Comparison of ENCODE assay signal across 9 mouse cellular contexts in genomic region chr5:104112511-104112910, GRCm38 (mm10). TPM values are rescaled to one million over a fixed set of nuclear protein-coding genes. Genes with fewer than 3 reads are reported as not detected.
DNase-seq lines count a peak whose midpoint lies in the region; ATAC-seq and TF ChIP-seq lines count a peak whose summit lies in the region.
"Had no signal": no experiment of that assay in that cellular context is flagged by ENCODE, and none has a peak within 500 bp of the region (broad histone marks: within the 10 kb centered on the region; RNA-seq: fewer than 3 reads in every experiment).

No protein-coding gene starts in this region.

- H3K27me3 ChIP-seq in testis, adult 2 months (ENCODE audit: control insufficient read depth, insufficient read depth, low read length), result no peaks in the 10 kb centered on the region
- no peaks in the 10 kb centered on the region for H3K27me3 ChIP-seq in limb, embryonic 14.5 days (ENCODE audit: control insufficient read depth, insufficient read depth, low read length)

- peak overlapping the region; percentile 34 for H3K4me2 ChIP-seq in limb, embryonic 14.5 days (replicated peaks; ENCODE audit: low read depth, low read length, severe bottlenecking)

- DNase-seq in frontal cortex, postnatal 36 days (ENCODE audit: low spot score in 2 of 2), result peak; percentile 43 to 54
- no peak for DNase-seq in frontal cortex, postnatal 14 days (ENCODE audit: low spot score in 2 of 2)
- no peak for DNase-seq in testis, postnatal 14 days (ENCODE audit: low spot score)
- DNase-seq in limb, embryonic 14.5 days (ENCODE audit: low spot score), result no peak
- DNase-seq in c-Kit-positive CD71-positive TER-119-positive erythroid progenitor cells, embryonic 14.5 days (ENCODE audit: low spot score), result no peak
- no peak for DNase-seq in right cerebral cortex, postnatal 36 days (ENCODE audit: low spot score in 2 of 2)
- no peak for DNase-seq in layer of hippocampus, postnatal 25 days (ENCODE audit: extremely low spot score in 1 of 2, low spot score in 1 of 2)

- no peak overlapping the region for H3K9ac ChIP-seq in limb, embryonic 14.5 days (ENCODE audit: low read depth, low read length, severe bottlenecking)

- H3K36me3 ChIP-seq in testis, adult 2 months (ENCODE audit: control insufficient read depth, insufficient read depth, low read length), result no peaks in the 10 kb centered on the region
- no peaks in the 10 kb centered on the region for H3K36me3 ChIP-seq in limb, embryonic 14.5 days (ENCODE audit: control insufficient read depth, insufficient read depth, low read length)

- TF ChIP-seq CTCF in testis, adult 2 months (IDR thresholded peaks at IDR 0.05; ENCODE audit: control insufficient read depth, insufficient read depth, insufficient replicate concordance, low read depth, low read length), result no peak

- ATAC-seq in limb, embryonic 14.5 days (ENCODE audit: low FRiP score, low read depth), result no peak

- H3K4me3 ChIP-seq in testis, adult 2 months (ENCODE audit: control insufficient read depth, low read depth, low read length), result peak overlapping the region; percentile 15; the same call in 1 of the 2 replicates
- H3K4me3 ChIP-seq in limb, embryonic 14.5 days (replicated peaks; ENCODE audit: low read length), result peak overlapping the region; percentile 15; the same call in 1 of the 2 replicates

- H3K9me3 ChIP-seq in limb, embryonic 14.5 days (ENCODE audit: control insufficient read depth, low read length), result no peaks in the 10 kb centered on the region

- H3K4me1 ChIP-seq in testis, adult 2 months (ENCODE audit: control insufficient read depth, insufficient read depth, low read length), result peaks cover 9% of the 10 kb centered on the region
- peaks cover 60% of the 10 kb centered on the region for H3K4me1 ChIP-seq in limb, embryonic 14.5 days (ENCODE audit: control insufficient read depth, insufficient read depth, low read length)

- 15% methylated on average over 5 of the region's 5 CpGs for WGBS in limb, embryonic 14.5 days

- no peak for TF ChIP-seq POLR2A in testis, adult 2 months (IDR thresholded peaks at IDR 0.05; ENCODE audit: control insufficient read depth, low read depth, low read length)
- no peak for TF ChIP-seq POLR2A in limb, embryonic 14.5 days (IDR thresholded peaks at IDR 0.05; ENCODE audit: borderline replicate concordance, extremely low read depth, insufficient read depth, insufficient read length)

- H3K27ac ChIP-seq in testis, adult 2 months (ENCODE audit: control insufficient read depth, insufficient read depth, low read depth, low read length), result peak overlapping the region; percentile 69
- peak overlapping the region; percentile 52 for H3K27ac ChIP-seq in limb, embryonic 14.5 days (replicated peaks; ENCODE audit: low read depth, low read length)

RNA-seq across cellular contexts. Expression of gene Sparcl1, which starts 1.0 kb away (rescaled TPM):
- 15.8 and 23.1 TPM in 2 replicates for polyA plus RNA-seq in testis, adult 2 months (2012; rRNA removed)
- 47.7 and 68.4 TPM in 2 replicates for polyA plus RNA-seq in limb, embryonic 14.5 days (2012; rRNA removed)
- polyA plus RNA-seq in limb, embryonic 14.5 days (2014; fragmentation: Nextera tagmentation; extraction: Ambion mirVana), result 63.9 and 67.8 TPM in 2 replicates
- total RNA-seq in layer of hippocampus, postnatal 25 days (2021), result 1,000 to 10,000 TPM; 1,421 to 1,512 TPM

RNA-seq across cellular contexts. Expression of gene Gm17660, which starts 35.1 kb away (rescaled TPM):
- 0.26 and 0.62 TPM in 2 replicates for polyA plus RNA-seq in testis, adult 2 months (2012; rRNA removed)
- polyA plus RNA-seq in limb, embryonic 14.5 days (2012; rRNA removed), result not detected in 2 replicates
- polyA plus RNA-seq in limb, embryonic 14.5 days (2014; fragmentation: Nextera tagmentation; extraction: Ambion mirVana), result not detected in 2 replicates
- total RNA-seq in layer of hippocampus, postnatal 25 days (2021), result under 1 TPM in 1 of 2 experiments, not detected in 1; 0.76 TPM
- total RNA-seq: left cerebral cortex, adult 8-10 months had no signal

RNA-seq across cellular contexts. Expression of gene Dspp, which starts 58.0 kb away (rescaled TPM):
- polyA plus RNA-seq in testis, adult 2 months (2012; rRNA removed), result not detected in 2 replicates
- not detected in 2 replicates for polyA plus RNA-seq in limb, embryonic 14.5 days (2012; rRNA removed)
- not detected in 2 replicates for polyA plus RNA-seq in limb, embryonic 14.5 days (2014; fragmentation: Nextera tagmentation; extraction: Ambion mirVana)
- under 1 TPM; 0.07 TPM for total RNA-seq in layer of hippocampus, postnatal 25 days (2021)

Comparison
In these comparisons a context has a peak if more than half of its experiments do, and no peak if none do; other contexts are left out.
1. DNase-seq: peak in frontal cortex, postnatal 36 days (2 of 2); none in frontal cortex, postnatal 14 days (0 of 2), testis, postnatal 14 days (single experiment), limb, embryonic 14.5 days (single experiment), c-Kit-positive CD71-positive TER-119-positive erythroid progenitor cells, embryonic 14.5 days (single experiment), right cerebral cortex, postnatal 36 days (0 of 2) and layer of hippocampus, postnatal 25 days (0 of 2).